Mouse (Mus musculus): ENCODE results near the gene Tgfb3. TPM values are rescaled to one million over a fixed set of nuclear protein-coding genes. Genes with fewer than 3 reads are reported as not detected.

The Tgfb3 gene
- total RNA-seq, 2 experiments from 2014 or later: 11.9 to 13.8 TPM

- DNase-seq (ENCODE audit: low spot score in 2 of 2): no peak
Observed at GRCm38 (mm10) chr12:86039078-86039477, 39.8 kb downstream of the Tgfb3 start.

DNA sequence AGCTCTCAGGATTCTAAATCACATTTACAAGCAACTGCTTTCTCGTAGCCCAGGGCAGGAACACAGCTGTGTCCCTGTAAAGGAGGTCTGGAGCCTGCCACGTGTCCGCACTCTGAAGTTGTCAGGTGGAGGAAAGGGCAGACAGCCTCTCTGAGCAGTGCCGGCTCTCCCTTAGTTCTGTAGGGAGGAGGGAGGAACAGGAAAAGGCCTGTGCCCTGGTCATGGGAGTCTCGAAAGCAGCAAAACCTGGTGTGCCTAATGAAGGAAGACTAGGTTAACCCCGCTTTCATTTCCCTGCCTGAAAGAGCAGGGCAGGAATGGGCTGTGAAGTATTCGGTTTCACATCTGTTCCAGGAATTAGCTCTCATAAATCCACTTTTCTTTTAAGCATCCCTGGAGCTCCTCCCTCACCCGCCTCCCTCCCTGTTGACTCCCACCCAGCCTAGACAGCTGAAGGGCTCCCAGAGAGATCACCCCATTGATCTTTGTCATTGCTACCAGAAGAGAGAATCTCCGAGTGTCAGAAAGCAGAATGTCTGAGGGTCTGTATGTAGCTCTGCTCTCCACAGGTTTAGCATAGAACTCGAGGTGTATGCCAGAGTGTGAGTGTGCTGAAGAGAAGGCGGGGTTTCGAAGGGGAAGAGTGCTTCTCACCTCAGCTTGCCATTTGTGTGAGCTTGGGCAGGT lies 41.5 kb downstream of the Tgfb3 start:
- no peak for DNase-seq (ENCODE audit: low spot score in 2 of 2)
- intact Hi-C loops (cut with DNase I): no loop called here

More at GRCm38 (mm10) chr12:86039078-86039477, 39.8 kb downstream of the Tgfb3 start:
- intact Hi-C loops (cut with DNase I): no loop called here

DNA sequence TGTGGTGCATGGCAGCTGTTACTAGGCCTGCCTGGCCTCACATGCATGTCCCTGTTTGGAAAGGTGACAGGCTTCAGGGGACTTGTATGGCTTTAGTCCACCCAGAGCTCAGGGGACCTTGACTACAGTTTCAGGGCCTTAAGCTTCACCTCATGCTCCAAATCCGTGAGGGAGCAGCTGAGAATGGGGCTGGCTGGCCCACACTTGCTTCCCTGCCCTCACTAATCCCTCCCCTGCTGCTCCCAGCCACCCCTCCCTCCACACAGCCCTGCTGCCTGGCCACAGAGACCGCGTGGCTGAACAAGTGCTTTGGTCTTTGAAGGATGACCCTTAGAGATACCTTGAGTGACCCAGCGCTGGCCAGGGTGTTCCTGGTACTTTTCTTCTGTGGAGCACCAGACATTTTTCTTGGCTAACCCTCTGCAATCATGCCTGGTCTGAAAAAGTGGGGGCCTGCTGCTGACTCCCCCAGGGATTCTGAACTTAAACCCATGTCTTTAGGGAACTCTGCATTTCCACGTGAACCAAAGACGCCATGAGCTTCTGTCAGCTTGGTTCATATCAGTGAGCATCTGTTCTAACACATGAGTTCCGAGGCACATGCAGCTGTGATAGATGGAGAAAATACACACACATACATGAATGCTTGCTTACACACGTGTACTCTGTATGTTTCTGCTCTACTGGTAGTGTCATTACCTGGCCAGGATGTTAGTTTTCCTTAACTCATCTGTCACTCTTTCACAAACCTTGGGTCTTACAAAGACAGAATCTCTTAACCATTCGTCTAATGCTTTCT lies 42.3 kb downstream of the Tgfb3 start:
- DNase-seq (ENCODE audit: low spot score in 2 of 2): no peak

GRCm38 (mm10) chr12:86035586-86035985 lies 43.3 kb downstream of the Tgfb3 start:
- intact Hi-C loops (cut with DNase I): no loop called here
- DNase-seq (ENCODE audit: low spot score in 2 of 2): no peak

More for the DNA sequence above, 42.3 kb downstream of the Tgfb3 start:
- intact Hi-C loops (cut with DNase I): no loop called here

DNA sequence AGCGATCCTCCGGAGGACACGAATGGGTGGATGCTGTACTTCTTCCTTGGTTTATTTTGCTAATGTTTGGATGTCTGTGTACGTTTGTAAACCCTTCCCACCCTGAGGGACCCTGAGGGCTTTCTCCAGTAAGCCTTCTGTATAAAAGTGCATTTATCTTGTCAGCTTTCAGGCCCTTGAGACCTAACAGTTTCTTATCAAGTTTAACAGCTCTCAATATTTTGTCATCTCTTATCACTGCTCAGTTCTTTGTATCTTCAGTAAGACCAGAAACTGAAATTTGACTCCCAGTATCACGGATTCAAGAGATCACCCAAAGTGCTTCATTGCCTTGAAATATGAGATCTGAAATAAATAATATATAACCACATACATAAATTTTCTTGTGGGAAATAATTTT lies 47.9 kb downstream of the Tgfb3 start:
- DNase-seq (ENCODE audit: low spot score in 2 of 2): no peak
- intact Hi-C loops (cut with DNase I): no loop called here

DNA sequence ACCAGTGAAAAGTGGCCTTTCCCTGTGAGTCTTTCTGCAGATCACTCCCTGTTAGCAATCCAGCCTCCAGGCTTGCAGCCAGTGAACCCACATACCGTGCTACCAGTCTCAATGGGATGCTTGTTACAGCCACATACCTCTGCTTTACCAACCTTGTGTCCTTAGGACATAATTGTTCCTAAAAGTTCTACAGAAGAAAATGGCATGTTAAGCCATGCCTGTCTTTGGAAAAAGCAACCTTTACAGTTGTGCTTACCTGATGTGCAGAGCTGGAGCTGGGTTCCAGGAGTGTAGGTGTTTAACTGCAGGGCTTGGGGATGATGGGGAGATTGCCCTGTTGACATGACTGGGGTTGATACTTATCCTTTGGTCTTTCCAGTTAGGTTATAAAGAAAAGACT lies 51.1 kb downstream of the Tgfb3 start:
- DNase-seq (ENCODE audit: low spot score in 2 of 2): no peak
- intact Hi-C loops (cut with DNase I): no loop called here

DNA sequence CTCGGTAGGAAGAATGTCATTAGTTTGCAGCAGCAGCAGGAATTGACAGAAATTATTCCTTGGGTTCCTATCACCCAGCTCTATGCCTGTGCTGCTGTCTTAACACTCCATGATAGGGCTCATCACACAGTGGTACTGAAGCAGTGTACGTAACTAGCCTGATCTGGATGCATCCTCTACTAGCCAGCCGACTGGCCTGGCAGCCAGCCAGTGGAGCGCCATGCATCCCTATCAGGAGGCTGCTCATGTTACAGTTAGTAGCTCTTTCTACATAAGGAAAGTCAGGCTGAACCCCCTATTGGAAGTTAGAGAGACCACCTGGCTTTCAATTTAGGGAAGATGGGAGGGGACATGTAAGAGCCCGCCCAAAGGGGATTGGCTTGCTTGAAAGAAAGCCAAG lies 51.8 kb downstream of the Tgfb3 start:
- intact Hi-C loops (cut with DNase I): no loop called here
- no peak for DNase-seq (ENCODE audit: low spot score in 2 of 2)

DNA sequence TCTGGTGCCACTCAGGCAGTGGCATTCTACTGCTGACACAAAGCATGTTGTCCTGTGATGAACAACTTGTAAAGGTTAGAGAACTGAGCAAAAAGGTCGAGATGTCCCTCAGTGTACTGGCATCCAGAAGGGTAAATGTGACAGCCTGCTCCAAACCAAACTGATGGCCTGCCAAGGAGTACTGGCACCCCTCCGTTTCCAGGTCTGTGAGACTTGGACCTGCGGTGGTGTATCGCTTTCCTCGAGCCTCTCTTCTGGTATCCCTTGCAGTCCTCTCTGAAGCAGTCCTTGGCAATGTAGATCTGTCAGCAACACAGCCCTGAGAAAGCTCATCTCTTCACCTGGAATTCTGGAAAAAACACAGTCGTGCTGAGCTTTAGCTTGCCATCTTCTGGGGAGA lies 53.4 kb downstream of the Tgfb3 start:
- intact Hi-C loops (cut with DNase I): no loop called here
- no peak for DNase-seq (ENCODE audit: low spot score in 2 of 2)

DNA sequence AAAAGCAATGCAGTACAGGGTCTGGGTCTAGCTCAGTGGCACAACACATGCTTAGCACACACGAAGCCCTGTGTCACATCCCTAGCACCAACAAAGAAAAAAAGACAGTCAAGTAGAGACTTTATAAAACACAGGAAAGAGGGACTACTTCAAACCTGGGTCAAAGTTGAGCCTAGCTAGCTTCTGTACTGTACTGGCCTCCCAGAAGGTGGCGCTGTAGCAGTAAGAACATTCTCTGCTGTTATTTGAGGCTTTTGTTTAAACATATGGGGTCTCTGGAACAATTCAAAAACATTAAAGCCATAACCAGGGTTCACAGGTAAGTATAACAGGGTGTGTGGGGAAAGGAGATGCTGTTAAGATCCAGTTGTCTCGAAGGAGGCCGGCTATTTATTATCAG lies 54.4 kb downstream of the Tgfb3 start:
- DNase-seq (ENCODE audit: low spot score in 2 of 2): peak in 1 of 2 experiments; percentile 38
- intact Hi-C loops (cut with DNase I): loop anchor here (5.0 kb wide), 1 partner anchor 53 kb away; the partner anchor contains the start of gene Tgfb3

DNA sequence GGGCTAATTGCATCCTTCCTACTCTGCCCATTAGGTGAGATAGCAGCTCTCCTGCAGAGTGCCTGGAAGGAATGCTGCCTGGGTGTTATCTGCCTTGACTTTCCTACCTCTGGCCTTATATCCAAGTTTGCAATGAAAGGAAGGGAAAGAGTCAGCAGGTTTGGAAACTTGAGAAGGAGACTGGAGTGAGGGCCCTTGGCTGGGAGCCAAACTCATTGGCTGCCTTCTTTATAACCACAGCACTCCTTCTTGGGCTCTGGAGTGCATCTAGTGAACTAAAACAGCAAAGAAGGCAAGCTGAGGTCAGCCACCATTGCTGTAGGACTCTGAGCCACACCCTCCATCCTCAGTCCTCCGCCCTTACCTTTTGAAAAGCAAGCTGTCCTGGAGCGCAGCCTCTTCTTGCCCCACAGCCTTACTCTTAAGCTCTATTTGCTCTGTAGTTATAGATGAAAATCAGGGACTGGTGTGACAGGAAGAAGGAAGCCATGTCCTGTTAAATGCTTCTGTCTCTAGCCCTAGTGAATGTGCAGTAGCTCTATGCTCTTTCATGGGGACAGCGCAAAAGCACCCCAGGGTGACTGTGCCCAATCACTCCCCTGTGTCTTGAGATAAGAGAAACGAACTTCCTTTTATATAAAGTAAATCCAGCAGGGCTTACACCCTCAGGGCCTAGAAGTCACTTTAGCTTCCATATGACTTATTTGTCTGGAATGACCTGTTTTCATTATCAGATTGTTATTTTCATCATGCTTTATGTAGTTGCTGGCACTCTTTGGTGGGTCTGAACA lies 55.6 kb downstream of the Tgfb3 start:
- intact Hi-C loops (cut with DNase I): loop anchor here (5.0 kb wide), 1 partner anchor 54 kb away; the partner anchor contains the start of gene Tgfb3
- no peak for DNase-seq (ENCODE audit: low spot score in 2 of 2)

- intact Hi-C loops (cut with DNase I): loop anchor here (5.0 kb wide), 1 partner anchor 55 kb away; the partner anchor contains the start of gene Tgfb3
- no peak for DNase-seq (ENCODE audit: low spot score in 2 of 2)
Observed at GRCm38 (mm10) chr12:86022282-86022984, 56.4 kb downstream of the Tgfb3 start.

GRCm38 (mm10) chr12:86021583-86021982 lies 57.3 kb downstream of the Tgfb3 start:
- intact Hi-C loops (cut with DNase I): loop anchor here (5.0 kb wide), 1 partner anchor 56 kb away; the partner anchor contains the start of gene Tgfb3
- DNase-seq (ENCODE audit: low spot score in 2 of 2): no peak

DNA sequence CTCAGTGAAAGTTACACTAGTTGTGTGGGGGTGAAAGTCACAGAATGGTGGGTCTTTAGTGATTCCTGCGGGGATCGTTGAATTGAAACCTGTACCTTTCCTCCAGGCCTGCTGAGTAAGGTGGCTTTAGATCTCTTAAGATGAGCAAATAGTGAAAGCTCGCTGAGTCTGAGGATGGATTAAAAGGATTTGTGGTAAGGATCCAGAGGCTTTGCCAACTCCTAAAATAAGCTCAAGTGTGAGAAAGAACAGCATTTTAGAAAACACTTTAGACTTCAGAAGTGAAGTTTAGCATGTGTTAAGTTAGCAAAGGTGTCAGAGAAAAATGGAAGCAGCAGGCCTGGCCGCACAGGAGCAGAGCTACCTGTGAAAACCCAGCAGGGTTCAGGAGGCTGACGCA lies 61.5 kb downstream of the Tgfb3 start:
- intact Hi-C loops (cut with DNase I): no loop called here
- DNase-seq (ENCODE audit: low spot score in 2 of 2): peak in 1 of 2 experiments; percentile 41

GRCm38 (mm10) chr12:86015114-86015513 lies 63.7 kb downstream of the Tgfb3 start:
- intact Hi-C loops (cut with DNase I): no loop called here
- no peak for DNase-seq (ENCODE audit: low spot score in 2 of 2)

DNA sequence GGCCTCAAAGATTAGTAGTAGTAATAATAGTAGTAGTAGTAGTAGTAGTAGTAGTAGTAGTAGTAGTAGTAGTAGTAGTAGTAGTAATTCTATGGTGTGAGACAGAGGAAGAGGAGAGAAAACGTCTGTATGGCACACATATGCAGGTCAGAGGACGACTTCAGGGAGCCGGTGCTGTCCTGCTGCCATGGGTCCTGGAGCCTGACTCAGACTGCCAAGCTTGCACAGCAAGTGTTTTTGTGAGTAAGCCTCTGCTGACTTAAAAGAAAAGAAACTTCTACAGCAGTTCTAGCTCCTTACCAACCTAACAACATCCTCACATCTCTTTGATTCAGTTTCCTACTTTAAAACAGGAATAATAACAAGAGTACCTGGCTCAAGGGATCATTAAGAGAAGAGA lies 64.2 kb downstream of the Tgfb3 start:
- intact Hi-C loops (cut with DNase I): no loop called here

DNA sequence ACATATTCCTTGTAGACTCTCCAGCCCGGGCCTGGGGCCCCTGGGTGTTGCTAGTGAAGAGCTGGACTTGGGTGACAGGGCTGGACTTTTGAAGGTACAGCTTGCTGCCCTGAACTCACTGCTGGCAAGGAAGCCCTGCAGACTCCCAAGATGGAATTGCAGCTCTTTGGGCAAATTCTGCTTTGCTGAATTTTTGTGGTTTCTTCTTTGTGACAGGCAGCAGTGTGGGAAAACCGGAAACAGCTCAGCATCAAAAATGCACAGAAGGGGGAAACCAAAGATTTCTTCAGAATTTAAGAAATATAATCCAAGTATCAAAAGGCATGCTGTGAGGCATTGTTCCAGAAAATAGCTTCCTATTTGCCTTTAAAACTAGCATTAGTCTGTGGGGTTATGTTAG lies 64.7 kb downstream of the Tgfb3 start:
- intact Hi-C loops (cut with DNase I): no loop called here
- no peak for DNase-seq (ENCODE audit: low spot score in 2 of 2)

More for the DNA sequence above, 64.2 kb downstream of the Tgfb3 start:
- DNase-seq (ENCODE audit: low spot score in 2 of 2): no peak

DNA sequence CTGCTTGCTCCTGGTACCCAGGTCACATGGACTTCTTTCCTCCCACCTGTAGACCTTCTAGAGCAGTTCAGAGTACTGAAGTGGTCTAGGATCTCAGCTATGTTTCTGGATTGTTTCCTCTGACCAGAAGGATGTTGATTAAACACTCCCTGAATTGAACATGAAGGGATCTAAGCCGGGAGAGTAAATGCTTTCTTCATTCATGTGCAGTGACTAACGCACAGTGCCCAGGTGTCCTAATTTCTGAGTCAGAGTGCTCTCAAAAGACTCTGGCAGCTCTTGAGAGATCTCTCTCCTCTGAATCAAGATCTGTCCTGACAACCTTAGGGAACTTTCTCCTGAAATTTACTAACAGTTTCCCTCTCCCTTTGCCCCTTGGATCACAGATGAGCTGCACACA lies 66.6 kb downstream of the Tgfb3 start:
- intact Hi-C loops (cut with DNase I): no loop called here
- DNase-seq (ENCODE audit: low spot score in 2 of 2): no peak

GRCm38 (mm10) chr12:86010656-86011055 lies 68.2 kb downstream of the Tgfb3 start:
- intact Hi-C loops (cut with DNase I): no loop called here
- no peak for DNase-seq (ENCODE audit: low spot score in 2 of 2)

- intact Hi-C loops (cut with DNase I): no loop called here
- DNase-seq (ENCODE audit: low spot score in 2 of 2): no peak
Observed at GRCm38 (mm10) chr12:86007377-86007776, 71.5 kb downstream of the Tgfb3 start.
